Mouse (Mus musculus): ENCODE measurements around the gene Zfp740. TPM values are rescaled to one million over a fixed set of nuclear protein-coding genes. Genes with fewer than 3 reads are reported as not detected.
A peak's percentile ranks its signal among the peaks of the same experiment; 100 is the strongest.

Zfp740 gene
- polyA plus RNA-seq, 1 experiment from 2014 or later: 54.0 TPM

GRCm38 (mm10) chr15:102242404-102243228 lies 39.6 kb downstream of the Zfp740 start:
- ATAC-seq: no peak
- H3K9ac ChIP-seq (ENCODE audit: low read depth, low read length): no peak overlapping the region
- H3K36me3 ChIP-seq (ENCODE audit: control insufficient read depth, insufficient read depth, low read length): no peaks in the 10 kb centered on the region
- H3K4me2 ChIP-seq (ENCODE audit: low read length): no peak overlapping the region
- no peak overlapping the region for H3K27ac ChIP-seq (ENCODE audit: low read length)
- peaks cover 14% of the 10 kb centered on the region for H3K4me1 ChIP-seq (ENCODE audit: control insufficient read depth, insufficient read depth, low read length)
- H3K9me3 ChIP-seq (replicated peaks; ENCODE audit: control insufficient read depth, low read length, poor library complexity, severe bottlenecking): no peaks in the 10 kb centered on the region
- H3K4me3 ChIP-seq (ENCODE audit: low read depth, low read length): no peak overlapping the region
- peaks cover 41% of the 10 kb centered on the region for H3K27me3 ChIP-seq (ENCODE audit: control insufficient read depth, insufficient read depth, low read depth, low read length)
- WGBS: 28% methylated on average over 12 of the region's 12 CpGs

GRCm38 (mm10) chr15:102243229-102244190 lies 40.5 kb downstream of the Zfp740 start:
- H3K36me3 ChIP-seq (ENCODE audit: control insufficient read depth, insufficient read depth, low read length): no peaks in the 10 kb centered on the region
- no peak overlapping the region for H3K27ac ChIP-seq (ENCODE audit: low read length)
- WGBS: 9% methylated on average over 21 of the region's 22 CpGs
- no peak overlapping the region for H3K4me3 ChIP-seq (ENCODE audit: low read depth, low read length)
- H3K27me3 ChIP-seq (ENCODE audit: control insufficient read depth, insufficient read depth, low read depth, low read length): peaks cover 44% of the 10 kb centered on the region
- ATAC-seq: no peak
- H3K9ac ChIP-seq (ENCODE audit: low read depth, low read length): peak overlapping the region; percentile 13; the same call in 1 of the 2 replicates
- H3K4me1 ChIP-seq (ENCODE audit: control insufficient read depth, insufficient read depth, low read length): peaks cover 18% of the 10 kb centered on the region
- no peaks in the 10 kb centered on the region for H3K9me3 ChIP-seq (replicated peaks; ENCODE audit: control insufficient read depth, low read length, poor library complexity, severe bottlenecking)
- H3K4me2 ChIP-seq (ENCODE audit: low read length): peak overlapping the region; percentile 22

GRCm38 (mm10) chr15:102244306-102245191 lies 41.5 kb downstream of the Zfp740 start:
- H3K4me2 ChIP-seq (ENCODE audit: low read length): peak overlapping the region; percentile 90
- H3K4me3 ChIP-seq (ENCODE audit: low read depth, low read length): peak overlapping the region; percentile 63
- peaks cover 51% of the 10 kb centered on the region for H3K27me3 ChIP-seq (ENCODE audit: control insufficient read depth, insufficient read depth, low read depth, low read length)
- H3K36me3 ChIP-seq (ENCODE audit: control insufficient read depth, insufficient read depth, low read length): no peaks in the 10 kb centered on the region
- no peaks in the 10 kb centered on the region for H3K9me3 ChIP-seq (replicated peaks; ENCODE audit: control insufficient read depth, low read length, poor library complexity, severe bottlenecking)
- no peak for ATAC-seq
- 6% methylated on average over 15 of the region's 19 CpGs for WGBS
- H3K27ac ChIP-seq (ENCODE audit: low read length): no peak overlapping the region
- H3K9ac ChIP-seq (ENCODE audit: low read depth, low read length): 0 out of 2 replicates have a peak overlapping the region, but pooled peaks have one; percentile 22
- H3K4me1 ChIP-seq (ENCODE audit: control insufficient read depth, insufficient read depth, low read length): peaks cover 18% of the 10 kb centered on the region

GRCm38 (mm10) chr15:102245461-102245881 lies 42.4 kb downstream of the Zfp740 start:
- Histone ChIP-seq H3K27me3 (ENCODE audit: control insufficient read depth, insufficient read depth, low read depth, low read length) (peaks cover 57% of the 10 kb centered on the region), H3K27ac (ENCODE audit: low read length) (peak overlapping the region; percentile 76; the same call in 1 of the 2 replicates), H3K36me3 (ENCODE audit: control insufficient read depth, insufficient read depth, low read length) (no peaks in the 10 kb centered on the region), H3K9me3 (replicated peaks; ENCODE audit: control insufficient read depth, low read length, poor library complexity, severe bottlenecking) (no peaks in the 10 kb centered on the region), H3K4me3 (ENCODE audit: low read depth, low read length) (peak overlapping the region; percentile 63), H3K9ac (ENCODE audit: low read depth, low read length) (peak overlapping the region; percentile 72), H3K4me1 (ENCODE audit: control insufficient read depth, insufficient read depth, low read length) (peaks cover 18% of the 10 kb centered on the region), H3K4me2 (ENCODE audit: low read length) (peak overlapping the region; percentile 90)
- WGBS: 8% methylated on average over 14 of the region's 14 CpGs
- no peak for ATAC-seq

GRCm38 (mm10) chr15:102245891-102246741 lies 43.1 kb downstream of the Zfp740 start:
- ATAC-seq: peak; percentile 88
- under 1% methylated on average over 37 of the region's 44 CpGs for WGBS
- peak overlapping the region; percentile 76 for H3K27ac ChIP-seq (ENCODE audit: low read length)
- no peaks in the 10 kb centered on the region for H3K36me3 ChIP-seq (ENCODE audit: control insufficient read depth, insufficient read depth, low read length)
- peaks cover 18% of the 10 kb centered on the region for H3K4me1 ChIP-seq (ENCODE audit: control insufficient read depth, insufficient read depth, low read length)
- H3K4me3 ChIP-seq (ENCODE audit: low read depth, low read length): peak overlapping the region; percentile 63
- peak overlapping the region; percentile 72 for H3K9ac ChIP-seq (ENCODE audit: low read depth, low read length)
- peak overlapping the region; percentile 90 for H3K4me2 ChIP-seq (ENCODE audit: low read length)
- peaks cover 57% of the 10 kb centered on the region for H3K27me3 ChIP-seq (ENCODE audit: control insufficient read depth, insufficient read depth, low read depth, low read length)
- H3K9me3 ChIP-seq (replicated peaks; ENCODE audit: control insufficient read depth, low read length, poor library complexity, severe bottlenecking): no peaks in the 10 kb centered on the region

GRCm38 (mm10) chr15:102246866-102247251 lies 43.8 kb downstream of the Zfp740 start:
- Histone ChIP-seq H3K4me3 (ENCODE audit: low read depth, low read length) (peak overlapping the region; percentile 63), H3K36me3 (ENCODE audit: control insufficient read depth, insufficient read depth, low read length) (no peaks in the 10 kb centered on the region), H3K27me3 (ENCODE audit: control insufficient read depth, insufficient read depth, low read depth, low read length) (peaks cover 57% of the 10 kb centered on the region), H3K4me1 (ENCODE audit: control insufficient read depth, insufficient read depth, low read length) (peaks cover 18% of the 10 kb centered on the region), H3K9me3 (replicated peaks; ENCODE audit: control insufficient read depth, low read length, poor library complexity, severe bottlenecking) (no peaks in the 10 kb centered on the region), H3K9ac (ENCODE audit: low read depth, low read length) (peak overlapping the region; percentile 72), H3K27ac (ENCODE audit: low read length) (peak overlapping the region; percentile 76), H3K4me2 (ENCODE audit: low read length) (peak overlapping the region; percentile 90)
- peak; percentile 87 for ATAC-seq
- under 1% methylated on average over 23 of the region's 35 CpGs for WGBS

- H3K27me3 ChIP-seq (ENCODE audit: control insufficient read depth, insufficient read depth, low read depth, low read length): peaks cover 54% of the 10 kb centered on the region
- H3K9ac ChIP-seq (ENCODE audit: low read depth, low read length): peak overlapping the region; percentile 72
- under 1% methylated on average over 57 of the region's 65 CpGs for WGBS
- no peaks in the 10 kb centered on the region for H3K36me3 ChIP-seq (ENCODE audit: control insufficient read depth, insufficient read depth, low read length)
- no peaks in the 10 kb centered on the region for H3K9me3 ChIP-seq (replicated peaks; ENCODE audit: control insufficient read depth, low read length, poor library complexity, severe bottlenecking)
- ATAC-seq: peak; percentile 33; the same call in 1 of the 2 replicates
- peak overlapping the region; percentile 90 for H3K4me2 ChIP-seq (ENCODE audit: low read length)
- H3K27ac ChIP-seq (ENCODE audit: low read length): peak overlapping the region; percentile 76
- peaks cover 18% of the 10 kb centered on the region for H3K4me1 ChIP-seq (ENCODE audit: control insufficient read depth, insufficient read depth, low read length)
- peak overlapping the region; percentile 63 for H3K4me3 ChIP-seq (ENCODE audit: low read depth, low read length)
These were observed 44.4 kb downstream of the Zfp740 start for GRCm38 (mm10) chr15:102247252-102248130.

Data from midbrain, embryonic 16.5 days (tissue).